Mouse (Mus musculus): ENCODE measurements around the gene Car4.

GRCm38 (mm10) chr11:84932261-84932660, 25.3 kb upstream of the Car4 start:
- TF ChIP-seq CTCF (IDR thresholded peaks at IDR 0.05; ENCODE audit: low read depth): no peak
- TF ChIP-seq EP300 (IDR thresholded peaks at IDR 0.05; ENCODE audit: low read depth): no peak
